Mouse (Mus musculus): ENCODE results near the gene Tesmin. TPM values are rescaled to one million over a fixed set of nuclear protein-coding genes. Genes with fewer than 3 reads are reported as not detected.

The Tesmin gene
- 0.22 and 0.39 TPM in 2 replicates for polyA plus RNA-seq (2016; fragmentation: Nextera tagmentation; extraction: Ambion mirVana)

- H3K4me1 ChIP-seq (replicated peaks) = peaks cover 10% of the 10 kb centered on the region
- H3K9me3 ChIP-seq = peaks cover 10% of the 10 kb centered on the region
- peak; percentile 87 for DNase-seq (ENCODE audit: low spot score)
- peak within 1 kb of the TSS; percentile 55 for H3K4me3 ChIP-seq
- H3K27me3 ChIP-seq (ENCODE audit: insufficient read depth, poor library complexity, severe bottlenecking) = peaks cover 18% of the 10 kb centered on the region
- peak within 1 kb of the TSS; percentile 84 for H3K27ac ChIP-seq
- no peaks in the 10 kb centered on the region for H3K36me3 ChIP-seq
- WGBS = 2% methylated on average over 33 of the region's 33 CpGs
These were observed at the start of gene Tesmin for GRCm38 (mm10) chr19:3388629-3389057. Gene Tesmin (plus strand): TSS chr19:3388857.

GRCm38 (mm10) chr19:3339187-3339586 is 49.5 kb upstream of the Tesmin start:
- WGBS = 87% methylated on average over 8 of the region's 8 CpGs
- H3K4me1 ChIP-seq (replicated peaks) = peaks cover 14% of the 10 kb centered on the region
- H3K36me3 ChIP-seq = no peaks in the 10 kb centered on the region
- H3K27me3 ChIP-seq (ENCODE audit: insufficient read depth, poor library complexity, severe bottlenecking) = peaks cover 3% of the 10 kb centered on the region; the same call in 1 of the 2 replicates
- H3K9me3 ChIP-seq = no peaks in the 10 kb centered on the region
- DNase-seq (ENCODE audit: low spot score) = no peak
- H3K27ac ChIP-seq = no peak overlapping the region
- H3K4me3 ChIP-seq = no peak overlapping the region

- peaks cover 3% of the 10 kb centered on the region; the same call in 1 of the 2 replicates for H3K27me3 ChIP-seq (ENCODE audit: insufficient read depth, poor library complexity, severe bottlenecking)
- H3K4me1 ChIP-seq (replicated peaks) = peaks cover 6% of the 10 kb centered on the region; the same call in 1 of the 2 replicates
- no peak overlapping the region for H3K27ac ChIP-seq
- H3K9me3 ChIP-seq = no peaks in the 10 kb centered on the region
- WGBS = 82% methylated on average over 3 of the region's 3 CpGs
- no peaks in the 10 kb centered on the region for H3K36me3 ChIP-seq
- DNase-seq (ENCODE audit: low spot score) = no peak
- no peak overlapping the region for H3K4me3 ChIP-seq
These were observed 47.6 kb upstream of the Tesmin start for GRCm38 (mm10) chr19:3341021-3341420.

GRCm38 (mm10) chr19:3343929-3344328 is 44.7 kb upstream of the Tesmin start:
- 81% methylated on average over 3 of the region's 3 CpGs for WGBS
- no peak for DNase-seq (ENCODE audit: low spot score)
- Histone ChIP-seq H3K4me3 (no peak overlapping the region), H3K27ac (no peak overlapping the region), H3K4me1 (replicated peaks) (no peaks in the 10 kb centered on the region), H3K36me3 (no peaks in the 10 kb centered on the region), H3K27me3 (ENCODE audit: insufficient read depth, poor library complexity, severe bottlenecking) (no peaks in the 10 kb centered on the region), H3K9me3 (peaks cover 7% of the 10 kb centered on the region; the same call in 1 of the 2 replicates)

DNA sequence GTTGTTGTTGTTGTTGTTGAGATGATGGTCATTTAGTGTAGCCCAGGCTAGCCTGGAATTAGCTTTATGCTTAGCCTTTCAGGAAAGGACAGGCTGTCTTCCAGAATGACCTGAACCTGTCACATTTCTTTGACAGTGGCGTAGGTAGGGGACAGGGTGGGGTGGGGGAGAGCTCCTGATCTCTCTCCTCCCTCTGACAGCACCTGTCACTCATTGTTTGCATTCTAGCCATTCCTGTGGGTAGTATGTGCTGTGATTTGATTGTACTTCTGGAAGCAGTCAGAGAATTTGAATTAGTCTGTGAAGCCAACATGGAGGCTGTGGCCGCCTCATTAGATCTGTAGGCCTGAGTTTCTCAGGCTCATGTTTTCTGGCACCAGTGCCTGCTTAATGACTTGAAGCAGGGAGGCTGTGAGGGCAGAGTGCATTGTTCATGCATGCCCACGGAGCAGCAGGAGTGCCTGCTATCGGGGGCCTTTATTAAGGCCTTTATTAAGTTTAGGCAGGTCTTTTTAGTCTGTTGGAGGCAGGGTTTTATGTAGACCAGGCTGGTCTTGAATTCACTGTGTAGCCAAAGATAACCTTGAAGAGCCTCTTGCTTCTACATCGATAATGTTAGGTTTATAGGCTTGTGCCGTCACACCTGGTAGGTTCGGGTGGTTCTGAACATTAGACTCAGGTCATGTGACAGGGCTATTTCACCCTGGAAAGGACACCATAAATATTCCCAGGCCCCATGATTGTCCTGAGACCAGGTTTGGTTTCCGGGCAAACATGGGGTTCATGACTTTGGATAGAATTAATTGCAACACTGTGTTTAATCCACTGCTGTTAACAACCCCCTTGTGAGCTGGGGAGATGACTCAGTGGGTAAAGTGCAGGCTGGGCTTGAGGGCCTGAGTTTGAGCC is 43.8 kb upstream of the Tesmin start:
- Histone ChIP-seq H3K4me3 (no peak overlapping the region), H3K9me3 (peaks cover 7% of the 10 kb centered on the region; the same call in 1 of the 2 replicates), H3K27ac (no peak overlapping the region), H3K4me1 (replicated peaks) (no peaks in the 10 kb centered on the region), H3K27me3 (ENCODE audit: insufficient read depth, poor library complexity, severe bottlenecking) (no peaks in the 10 kb centered on the region), H3K36me3 (no peaks in the 10 kb centered on the region)
- 83% methylated on average over 8 of the region's 8 CpGs for WGBS
- no peak for DNase-seq (ENCODE audit: low spot score)

GRCm38 (mm10) chr19:3347784-3348183 is 40.9 kb upstream of the Tesmin start:
- no peak overlapping the region for H3K4me3 ChIP-seq
- WGBS = 97% methylated on average over 1 of the region's 1 CpGs
- H3K36me3 ChIP-seq = no peaks in the 10 kb centered on the region
- DNase-seq (ENCODE audit: low spot score) = no peak
- peaks cover 7% of the 10 kb centered on the region; the same call in 1 of the 2 replicates for H3K9me3 ChIP-seq
- H3K27ac ChIP-seq = no peak overlapping the region
- no peaks in the 10 kb centered on the region for H3K4me1 ChIP-seq (replicated peaks)
- H3K27me3 ChIP-seq (ENCODE audit: insufficient read depth, poor library complexity, severe bottlenecking) = no peaks in the 10 kb centered on the region

DNA sequence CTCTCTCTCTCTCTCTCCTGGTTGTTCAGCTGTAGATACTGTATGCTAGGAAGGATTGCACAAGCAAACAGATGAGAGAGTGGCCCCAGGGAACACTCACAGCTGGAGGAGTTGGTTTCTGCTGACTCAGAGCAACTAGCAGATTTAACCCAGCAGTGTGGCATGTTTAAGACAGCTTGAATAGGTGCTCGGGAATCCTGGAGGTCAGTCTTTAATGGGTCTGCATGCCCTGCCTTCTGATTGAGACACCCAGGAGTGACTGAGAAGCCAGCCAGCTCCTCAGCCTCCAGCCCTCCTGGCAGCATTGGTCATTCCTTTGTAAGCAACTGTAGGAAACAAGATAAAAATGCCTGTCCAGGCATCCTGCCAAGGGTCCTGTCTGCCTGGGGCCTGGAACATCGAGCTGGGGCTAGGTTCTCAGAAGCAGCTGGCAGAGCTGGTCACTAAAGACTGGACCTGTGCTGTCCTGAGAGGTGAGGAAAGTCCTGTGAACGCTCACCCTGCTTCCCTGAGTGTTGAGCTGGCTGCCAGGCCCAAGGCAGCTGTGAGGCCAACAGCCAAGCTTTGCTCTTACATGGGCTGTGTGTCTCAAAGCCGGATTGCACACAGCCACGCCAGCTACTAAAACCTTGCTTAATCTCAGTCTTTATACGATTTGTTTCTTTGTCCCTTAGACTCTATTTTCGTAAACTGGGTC is 35.1 kb upstream of the Tesmin start:
- DNase-seq (ENCODE audit: low spot score) = no peak
- Histone ChIP-seq H3K27ac (no peak overlapping the region), H3K9me3 (no peaks in the 10 kb centered on the region), H3K4me3 (no peak overlapping the region), H3K4me1 (replicated peaks) (0 out of 2 replicates have a peak, but pooled peaks cover 3% of the 10 kb centered on the region), H3K27me3 (ENCODE audit: insufficient read depth, poor library complexity, severe bottlenecking) (no peaks in the 10 kb centered on the region), H3K36me3 (no peaks in the 10 kb centered on the region)
- WGBS = 81% methylated on average over 7 of the region's 7 CpGs

GRCm38 (mm10) chr19:3355096-3355495 is 33.6 kb upstream of the Tesmin start:
- 59% methylated on average over 5 of the region's 5 CpGs for WGBS
- H3K4me1 ChIP-seq (replicated peaks) = 0 out of 2 replicates have a peak, but pooled peaks cover 3% of the 10 kb centered on the region
- DNase-seq (ENCODE audit: low spot score) = peak; percentile 15
- no peak overlapping the region for H3K27ac ChIP-seq
- H3K9me3 ChIP-seq = no peaks in the 10 kb centered on the region
- H3K27me3 ChIP-seq (ENCODE audit: insufficient read depth, poor library complexity, severe bottlenecking) = no peaks in the 10 kb centered on the region
- H3K36me3 ChIP-seq = no peaks in the 10 kb centered on the region
- H3K4me3 ChIP-seq = no peak overlapping the region

GRCm38 (mm10) chr19:3356516-3356915 is 32.1 kb upstream of the Tesmin start:
- H3K4me3 ChIP-seq = no peak overlapping the region
- no peak for DNase-seq (ENCODE audit: low spot score)
- H3K4me1 ChIP-seq (replicated peaks) = 0 out of 2 replicates have a peak, but pooled peaks cover 3% of the 10 kb centered on the region
- H3K9me3 ChIP-seq = no peaks in the 10 kb centered on the region
- H3K27ac ChIP-seq = no peak overlapping the region
- H3K36me3 ChIP-seq = no peaks in the 10 kb centered on the region
- WGBS = 74% methylated on average over 5 of the region's 5 CpGs
- H3K27me3 ChIP-seq (ENCODE audit: insufficient read depth, poor library complexity, severe bottlenecking) = no peaks in the 10 kb centered on the region

GRCm38 (mm10) chr19:3357620-3358019 is 31.0 kb upstream of the Tesmin start:
- no peak overlapping the region for H3K4me3 ChIP-seq
- H3K27me3 ChIP-seq (ENCODE audit: insufficient read depth, poor library complexity, severe bottlenecking) = peaks cover 3% of the 10 kb centered on the region; the same call in 1 of the 2 replicates
- no peak overlapping the region for H3K27ac ChIP-seq
- WGBS = 72% methylated on average over 4 of the region's 4 CpGs
- 0 out of 2 replicates have a peak, but pooled peaks cover 3% of the 10 kb centered on the region for H3K4me1 ChIP-seq (replicated peaks)
- no peak for DNase-seq (ENCODE audit: low spot score)
- no peaks in the 10 kb centered on the region for H3K36me3 ChIP-seq
- H3K9me3 ChIP-seq = no peaks in the 10 kb centered on the region

DNA sequence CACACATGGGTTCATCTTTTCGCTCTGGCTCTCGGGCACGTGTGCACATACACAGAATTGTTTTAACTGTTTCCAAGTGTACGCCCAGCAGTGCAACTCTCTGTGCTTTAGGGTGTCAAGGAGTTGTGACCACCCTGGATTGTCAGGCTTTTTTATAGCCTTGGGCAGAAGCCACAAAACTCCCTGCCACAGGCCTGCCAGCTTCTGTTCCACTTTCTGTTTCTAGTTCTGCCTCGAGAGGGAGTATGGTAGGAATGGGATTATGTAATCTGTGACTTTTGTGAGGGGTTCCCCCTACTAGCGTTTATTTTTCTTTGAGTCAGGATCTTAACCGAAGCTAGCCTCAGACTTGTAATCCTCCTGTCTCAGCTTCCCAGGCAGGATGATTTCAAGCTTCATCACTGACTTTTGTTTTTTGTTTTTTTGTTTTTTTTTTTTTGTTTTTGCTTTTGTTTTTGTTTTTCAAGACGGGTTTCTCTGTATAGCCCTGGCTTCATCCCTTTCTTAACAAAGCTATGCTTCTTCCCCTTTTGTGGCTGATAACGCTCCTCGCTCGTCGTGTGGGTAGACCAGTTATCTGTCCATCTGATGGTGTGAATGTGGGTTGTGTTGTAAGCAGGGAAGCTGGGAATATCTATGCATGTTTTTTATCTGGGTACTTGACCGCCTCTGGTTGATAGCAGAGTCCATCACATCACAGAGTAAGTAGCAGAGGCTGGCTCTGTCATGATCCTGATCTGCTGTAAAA is 28.6 kb upstream of the Tesmin start:
- H3K4me3 ChIP-seq = no peak overlapping the region
- H3K27ac ChIP-seq = no peak overlapping the region
- H3K27me3 ChIP-seq (ENCODE audit: insufficient read depth, poor library complexity, severe bottlenecking) = peaks cover 3% of the 10 kb centered on the region; the same call in 1 of the 2 replicates
- peaks cover 3% of the 10 kb centered on the region; the same call in 1 of the 2 replicates for H3K9me3 ChIP-seq
- H3K36me3 ChIP-seq = no peaks in the 10 kb centered on the region
- 0 out of 2 replicates have a peak, but pooled peaks cover 3% of the 10 kb centered on the region for H3K4me1 ChIP-seq (replicated peaks)
- WGBS = 90% methylated on average over 13 of the region's 13 CpGs
- DNase-seq (ENCODE audit: low spot score) = no peak

DNA sequence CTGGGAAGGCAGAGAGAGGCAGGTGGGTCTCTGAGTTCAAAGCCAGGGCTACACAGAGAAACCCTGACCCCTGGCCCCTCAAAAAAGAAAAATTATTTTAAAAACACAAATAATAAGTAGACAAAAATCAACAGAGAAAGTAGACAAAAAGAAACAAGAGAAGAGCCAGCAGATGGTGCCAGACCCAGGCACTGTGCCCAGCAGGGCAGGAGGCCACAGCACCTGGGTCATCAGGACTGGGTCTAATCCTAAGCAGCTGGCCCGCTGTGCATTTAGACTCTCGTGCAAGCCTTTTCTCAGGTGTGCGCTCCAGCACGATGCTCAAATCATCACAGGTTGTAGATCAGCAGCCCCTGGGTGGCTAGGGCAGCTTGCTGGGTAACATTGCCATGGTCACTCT is 25.1 kb upstream of the Tesmin start:
- Histone ChIP-seq H3K4me3 (no peak overlapping the region), H3K36me3 (no peaks in the 10 kb centered on the region), H3K27me3 (ENCODE audit: insufficient read depth, poor library complexity, severe bottlenecking) (peaks cover 3% of the 10 kb centered on the region; the same call in 1 of the 2 replicates), H3K27ac (no peak overlapping the region), H3K4me1 (replicated peaks) (no peaks in the 10 kb centered on the region), H3K9me3 (peaks cover 7% of the 10 kb centered on the region; the same call in 1 of the 2 replicates)
- WGBS = 89% methylated on average over 4 of the region's 4 CpGs
- DNase-seq (ENCODE audit: low spot score) = no peak
